Mouse (Mus musculus): ENCODE data around the gene Capn2. TPM values are rescaled to one million over a fixed set of nuclear protein-coding genes. Genes with fewer than 3 reads are reported as not detected.

The Capn2 gene
- polyA plus RNA-seq, 1 experiment from 2014 or later = 78.3 TPM

GRCm38 (mm10) chr1:182455080-182455479, 62.3 kb downstream of the Capn2 start:
- H3K9ac ChIP-seq (ENCODE audit: low read length) = no peak overlapping the region
- H3K4me3 ChIP-seq (ENCODE audit: low read depth, low read length) = no peak overlapping the region
- WGBS = 93% methylated on average over 2 of the region's 2 CpGs
- no peak overlapping the region for H3K27ac ChIP-seq (replicated peaks; ENCODE audit: low read depth, low read length)
- DNase-seq (ENCODE audit: low spot score) (no peak), ATAC-seq (ENCODE audit: insufficient number of reproducible peaks, low FRiP score, low TSS enrichment, low read depth) (no peak)
- no peaks in the 10 kb centered on the region for H3K9me3 ChIP-seq (ENCODE audit: control insufficient read depth, low read length)
- H3K4me1 ChIP-seq (ENCODE audit: control insufficient read depth, insufficient read depth, low read length) = no peaks in the 10 kb centered on the region
- no peaks in the 10 kb centered on the region for H3K27me3 ChIP-seq (ENCODE audit: control insufficient read depth, insufficient read depth, low read length)
- no peak overlapping the region for H3K4me2 ChIP-seq (ENCODE audit: low read depth, severe bottlenecking)
- H3K36me3 ChIP-seq (ENCODE audit: control insufficient read depth, insufficient read depth, low read length) = peaks cover 16% of the 10 kb centered on the region

GRCm38 (mm10) chr1:182452473-182452872, 64.9 kb downstream of the Capn2 start:
- DNase-seq (ENCODE audit: low spot score) = no peak
- 81% methylated on average over 4 of the region's 4 CpGs for WGBS
- no peak overlapping the region for H3K4me3 ChIP-seq (ENCODE audit: low read depth, low read length)

GRCm38 (mm10) chr1:182448276-182449035, 69.0 kb downstream of the Capn2 start:
- H3K27me3 ChIP-seq (ENCODE audit: control insufficient read depth, insufficient read depth, low read length) = no peaks in the 10 kb centered on the region
- H3K27ac ChIP-seq (replicated peaks; ENCODE audit: low read depth, low read length) = no peak overlapping the region
- 97% methylated on average over 14 of the region's 14 CpGs for WGBS
- H3K9ac ChIP-seq (ENCODE audit: low read length) = no peak overlapping the region
- H3K4me3 ChIP-seq (ENCODE audit: low read depth, low read length) = no peak overlapping the region
- ATAC-seq (ENCODE audit: insufficient number of reproducible peaks, low FRiP score, low TSS enrichment, low read depth) (no peak), DNase-seq (ENCODE audit: low spot score) (no peak)
- peaks cover 22% of the 10 kb centered on the region for H3K36me3 ChIP-seq (ENCODE audit: control insufficient read depth, insufficient read depth, low read length)
- H3K9me3 ChIP-seq (ENCODE audit: control insufficient read depth, low read length) = no peaks in the 10 kb centered on the region
- H3K4me1 ChIP-seq (ENCODE audit: control insufficient read depth, insufficient read depth, low read length) = no peaks in the 10 kb centered on the region
- no peak overlapping the region for H3K4me2 ChIP-seq (ENCODE audit: low read depth, severe bottlenecking)

More at GRCm38 (mm10) chr1:182452473-182452872, 64.9 kb downstream of the Capn2 start:
- Histone ChIP-seq H3K36me3 (ENCODE audit: control insufficient read depth, insufficient read depth, low read length) (peaks cover 22% of the 10 kb centered on the region), H3K27me3 (ENCODE audit: control insufficient read depth, insufficient read depth, low read length) (no peaks in the 10 kb centered on the region), H3K4me2 (ENCODE audit: low read depth, severe bottlenecking) (no peak overlapping the region), H3K9me3 (ENCODE audit: control insufficient read depth, low read length) (no peaks in the 10 kb centered on the region), H3K4me1 (ENCODE audit: control insufficient read depth, insufficient read depth, low read length) (no peaks in the 10 kb centered on the region), H3K9ac (ENCODE audit: low read length) (no peak overlapping the region), H3K27ac (replicated peaks; ENCODE audit: low read depth, low read length) (no peak overlapping the region)
- no peak for ATAC-seq (ENCODE audit: insufficient number of reproducible peaks, low FRiP score, low TSS enrichment, low read depth)

- no peak overlapping the region for H3K27ac ChIP-seq (replicated peaks; ENCODE audit: low read depth, low read length)
- H3K4me3 ChIP-seq (ENCODE audit: low read depth, low read length) = no peak overlapping the region
- H3K4me1 ChIP-seq (ENCODE audit: control insufficient read depth, insufficient read depth, low read length) = no peaks in the 10 kb centered on the region
- no peak for DNase-seq (ENCODE audit: low spot score)
- no peak overlapping the region for H3K9ac ChIP-seq (ENCODE audit: low read length)
- H3K36me3 ChIP-seq (ENCODE audit: control insufficient read depth, insufficient read depth, low read length) = peaks cover 18% of the 10 kb centered on the region
- H3K4me2 ChIP-seq (ENCODE audit: low read depth, severe bottlenecking) = no peak overlapping the region
- no peaks in the 10 kb centered on the region for H3K9me3 ChIP-seq (ENCODE audit: control insufficient read depth, low read length)
- no peaks in the 10 kb centered on the region for H3K27me3 ChIP-seq (ENCODE audit: control insufficient read depth, insufficient read depth, low read length)
- no peak for ATAC-seq (ENCODE audit: insufficient number of reproducible peaks, low FRiP score, low TSS enrichment, low read depth)
- WGBS = 86% methylated on average over 2 of the region's 2 CpGs
Observed at GRCm38 (mm10) chr1:182444116-182444515, 73.3 kb downstream of the Capn2 start.

GRCm38 (mm10) chr1:182441791-182442473, 75.5 kb downstream of the Capn2 start:
- WGBS = 92% methylated on average over 18 of the region's 18 CpGs
- peaks cover 11% of the 10 kb centered on the region for H3K36me3 ChIP-seq (ENCODE audit: control insufficient read depth, insufficient read depth, low read length)

GRCm38 (mm10) chr1:182439546-182440222, 77.7 kb downstream of the Capn2 start:
- no peak for DNase-seq (ENCODE audit: low spot score)
- Histone ChIP-seq H3K27me3 (ENCODE audit: control insufficient read depth, insufficient read depth, low read length) (no peaks in the 10 kb centered on the region), H3K4me1 (ENCODE audit: control insufficient read depth, insufficient read depth, low read length) (no peaks in the 10 kb centered on the region), H3K36me3 (ENCODE audit: control insufficient read depth, insufficient read depth, low read length) (peaks cover 11% of the 10 kb centered on the region), H3K9ac (ENCODE audit: low read length) (no peak overlapping the region), H3K4me2 (ENCODE audit: low read depth, severe bottlenecking) (no peak overlapping the region), H3K9me3 (ENCODE audit: control insufficient read depth, low read length) (no peaks in the 10 kb centered on the region), H3K27ac (replicated peaks; ENCODE audit: low read depth, low read length) (no peak overlapping the region), H3K4me3 (ENCODE audit: low read depth, low read length) (no peak overlapping the region)
- no peak for ATAC-seq (ENCODE audit: insufficient number of reproducible peaks, low FRiP score, low TSS enrichment, low read depth)
- 83% methylated on average over 5 of the region's 5 CpGs for WGBS

More at GRCm38 (mm10) chr1:182441791-182442473, 75.5 kb downstream of the Capn2 start:
- no peaks in the 10 kb centered on the region for H3K27me3 ChIP-seq (ENCODE audit: control insufficient read depth, insufficient read depth, low read length)
- H3K9me3 ChIP-seq (ENCODE audit: control insufficient read depth, low read length) = no peaks in the 10 kb centered on the region
- H3K9ac ChIP-seq (ENCODE audit: low read length) = no peak overlapping the region
- no peak for DNase-seq (ENCODE audit: low spot score)
- no peak overlapping the region for H3K27ac ChIP-seq (replicated peaks; ENCODE audit: low read depth, low read length)
- H3K4me2 ChIP-seq (ENCODE audit: low read depth, severe bottlenecking) = no peak overlapping the region
- H3K4me1 ChIP-seq (ENCODE audit: control insufficient read depth, insufficient read depth, low read length) = no peaks in the 10 kb centered on the region
- H3K4me3 ChIP-seq (ENCODE audit: low read depth, low read length) = no peak overlapping the region
- no peak for ATAC-seq (ENCODE audit: insufficient number of reproducible peaks, low FRiP score, low TSS enrichment, low read depth)

- H3K4me3 ChIP-seq (ENCODE audit: low read depth, low read length) = no peak overlapping the region
- H3K27me3 ChIP-seq (ENCODE audit: control insufficient read depth, insufficient read depth, low read length) = no peaks in the 10 kb centered on the region
- H3K9me3 ChIP-seq (ENCODE audit: control insufficient read depth, low read length) = no peaks in the 10 kb centered on the region
- DNase-seq (ENCODE audit: low spot score) (no peak), ATAC-seq (ENCODE audit: insufficient number of reproducible peaks, low FRiP score, low TSS enrichment, low read depth) (no peak)
- no peak overlapping the region for H3K4me2 ChIP-seq (ENCODE audit: low read depth, severe bottlenecking)
- peaks cover 9% of the 10 kb centered on the region for H3K36me3 ChIP-seq (ENCODE audit: control insufficient read depth, insufficient read depth, low read length)
- no peaks in the 10 kb centered on the region for H3K4me1 ChIP-seq (ENCODE audit: control insufficient read depth, insufficient read depth, low read length)
- H3K9ac ChIP-seq (ENCODE audit: low read length) = no peak overlapping the region
- no peak overlapping the region for H3K27ac ChIP-seq (replicated peaks; ENCODE audit: low read depth, low read length)
- WGBS = 88% methylated on average over 5 of the region's 5 CpGs
Observed at GRCm38 (mm10) chr1:182436746-182437145, 80.7 kb downstream of the Capn2 start.

GRCm38 (mm10) chr1:182432059-182432458, 85.3 kb downstream of the Capn2 start:
- Histone ChIP-seq H3K4me3 (ENCODE audit: low read depth, low read length) (no peak overlapping the region), H3K9ac (ENCODE audit: low read length) (no peak overlapping the region), H3K4me2 (ENCODE audit: low read depth, severe bottlenecking) (no peak overlapping the region), H3K36me3 (ENCODE audit: control insufficient read depth, insufficient read depth, low read length) (peaks cover 13% of the 10 kb centered on the region), H3K27me3 (ENCODE audit: control insufficient read depth, insufficient read depth, low read length) (no peaks in the 10 kb centered on the region), H3K9me3 (ENCODE audit: control insufficient read depth, low read length) (no peaks in the 10 kb centered on the region), H3K4me1 (ENCODE audit: control insufficient read depth, insufficient read depth, low read length) (no peaks in the 10 kb centered on the region), H3K27ac (replicated peaks; ENCODE audit: low read depth, low read length) (no peak overlapping the region)
- WGBS = 96% methylated on average over 3 of the region's 3 CpGs
- ATAC-seq (ENCODE audit: insufficient number of reproducible peaks, low FRiP score, low TSS enrichment, low read depth) (no peak), DNase-seq (ENCODE audit: low spot score) (no peak)

All from limb, embryonic 11.5 days (tissue).